Mouse (Mus musculus) G1E (cell line): Measurements from ENCODE around the gene Grm5.

ENCODE experiments used
- CTCF ChIP-seq: IDR thresholded peaks from 2 replicates; pipeline ENCODE4 v1.5.1; 2012; ENCODE audit warnings: low read depth, low read length, inconsistent platforms, mixed read lengths
- GATA1 ChIP-seq: IDR thresholded peaks from 2 replicates; pipeline ENCODE4 v1.6.1; 2012; ENCODE audit warnings: borderline replicate concordance, low read length, inconsistent platforms, mixed read lengths
- GATA2 ChIP-seq: IDR thresholded peaks from 2 replicates; pipeline ENCODE4 v1.6.1; 2012; ENCODE audit warnings: low read depth, low read length, inconsistent platforms, borderline replicate concordance
- POLR2AphosphoS5 ChIP-seq: IDR thresholded peaks from 2 replicates; pipeline ENCODE4 v1.6.1; 2012; ENCODE audit warnings: low read depth, low read length, inconsistent platforms; ENCODE audit not compliant: insufficient replicate concordance
- TAL1 ChIP-seq: conservative IDR thresholded peaks from 2 replicates; pipeline ENCODE4 v1.6.1; 2012; ENCODE audit warnings: low read depth, low read length, inconsistent platforms, mixed read lengths

DNA sequence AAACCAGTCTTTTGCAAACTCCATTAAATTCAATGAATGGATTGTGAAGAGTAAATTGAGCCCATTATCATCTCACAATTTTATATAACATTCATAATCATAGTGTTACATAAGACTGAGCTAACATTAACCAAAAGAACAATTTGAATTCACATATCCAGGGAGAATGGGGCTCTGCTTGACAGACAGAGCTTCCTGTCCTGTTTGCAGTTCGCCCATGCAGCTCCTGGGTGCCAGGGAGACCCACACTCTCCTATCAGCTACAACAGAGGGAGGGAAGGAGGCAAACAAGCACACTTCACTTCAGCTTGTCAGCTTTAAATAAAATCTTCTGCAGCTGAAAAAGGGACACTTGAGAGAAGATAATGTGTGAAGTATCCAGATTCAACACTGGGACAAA, 389.2 kb downstream of the Grm5 start:
- no peak for TF ChIP-seq CTCF
- TF ChIP-seq GATA1, result no peak
- TF ChIP-seq POLR2AphosphoS5, result no peak
- TF ChIP-seq TAL1, result no peak
- TF ChIP-seq GATA2, result no peak
